Mouse (Mus musculus): Measurements from ENCODE around the gene Cttnbp2. TPM values are rescaled to one million over a fixed set of nuclear protein-coding genes. Genes with fewer than 3 reads are reported as not detected.

The Cttnbp2 gene
- total RNA-seq (2021), result 100 to 1,000 TPM; 164 to 179 TPM
- long read RNA-seq, experiment 1, full-length matches to known transcripts, result 61 of 114 reads
- long read RNA-seq, experiment 1, partial matches to known transcripts, result 21 of 114 reads
- long read RNA-seq, experiment 1, other reads (novel, unspliced or antisense), result 32 of 114 reads
- long read RNA-seq, experiment 2, full-length matches to known transcripts, result 62 of 99 reads
- long read RNA-seq, experiment 2, partial matches to known transcripts, result 11 of 99 reads
- long read RNA-seq, experiment 2, other reads (novel, unspliced or antisense), result 26 of 99 reads

DNA sequence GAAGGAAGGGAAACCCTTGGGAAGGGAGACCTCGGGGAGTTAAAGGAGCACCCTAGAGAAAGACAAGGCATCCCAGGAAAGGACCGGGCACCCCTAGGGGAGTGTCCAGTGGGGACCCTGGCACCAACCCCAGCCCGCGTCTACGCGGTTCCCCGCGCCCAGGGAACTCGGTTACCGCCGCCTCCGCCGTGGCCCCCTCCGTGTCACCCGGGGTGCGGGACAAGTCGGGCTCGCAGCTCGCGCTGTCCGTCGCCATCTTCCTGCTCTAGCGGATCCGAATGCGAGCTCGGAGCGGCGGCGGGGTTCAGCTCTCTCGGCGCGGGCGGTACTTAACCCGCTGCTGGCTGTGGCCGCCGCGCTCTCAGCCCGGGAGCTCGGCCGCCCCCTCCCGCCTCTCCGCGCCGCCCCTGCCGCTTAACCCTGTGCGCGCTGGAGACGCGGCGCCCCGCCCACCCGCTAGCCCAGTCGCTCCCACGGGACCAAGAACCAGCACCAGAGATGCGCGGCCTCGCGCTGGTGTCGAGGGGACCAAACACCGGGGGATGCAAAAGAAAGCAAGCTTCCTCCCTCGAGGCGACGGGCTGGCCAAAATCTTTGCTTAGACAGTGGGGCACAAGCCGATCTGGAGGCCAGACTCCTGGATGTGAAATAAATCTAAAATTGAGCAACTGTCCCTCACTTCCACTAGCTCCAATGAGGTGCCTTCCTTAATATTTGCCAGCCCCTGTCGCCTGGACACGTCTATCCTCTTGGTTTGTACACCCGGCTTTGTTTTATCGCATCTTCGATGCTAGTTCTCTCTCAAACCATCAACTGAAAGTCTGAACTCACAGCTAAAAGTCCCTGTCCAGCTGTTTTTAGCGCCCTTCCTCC, at the start of gene Cttnbp2:
TSS of gene Cttnbp2 (minus strand) at position 364 of the 873 bp plus-strand sequence.
- peak within 1 kb of the TSS; percentile 98 for H3K27ac ChIP-seq
- H3K4me3 ChIP-seq, result peak within 1 kb of the TSS; percentile 99
- peak; percentile 82 for DNase-seq (ENCODE audit: extremely low spot score in 1 of 2, low spot score in 2 of 2)
- no peak for TF ChIP-seq CTCF (IDR thresholded peaks at IDR 0.05)
- intact Hi-C loops (cut with DNase I), result loop anchor here (5.0 kb wide), 4 partner anchors 67 to 233 kb away; no protein-coding TSS in a partner anchor

DNA sequence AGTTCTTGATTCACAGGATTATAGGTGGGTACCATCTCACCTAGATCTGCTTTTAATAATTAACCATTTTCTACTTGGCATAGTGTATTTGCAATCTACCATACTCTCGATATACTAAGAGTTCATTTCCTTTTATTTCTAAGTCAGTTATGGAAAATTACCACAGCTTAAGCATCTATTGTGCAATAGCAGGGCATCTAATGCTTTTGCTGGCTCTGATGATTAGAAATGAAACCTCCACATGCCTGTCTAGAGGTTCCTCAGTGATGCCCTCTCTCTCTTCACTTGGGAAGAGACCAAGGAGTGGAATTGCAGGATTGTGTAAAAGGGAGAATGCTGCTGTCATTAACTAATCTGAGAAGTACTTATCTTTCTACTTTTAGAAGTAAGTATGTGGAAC, 44.4 kb upstream of the Cttnbp2 start:
- intact Hi-C loops (cut with DNase I), result no loop called here
- Histone ChIP-seq H3K27ac (no peak overlapping the region), H3K4me3 (no peak overlapping the region)
- no peak for TF ChIP-seq CTCF (IDR thresholded peaks at IDR 0.05)
- DNase-seq (ENCODE audit: extremely low spot score in 1 of 2, low spot score in 2 of 2), result no peak

DNA sequence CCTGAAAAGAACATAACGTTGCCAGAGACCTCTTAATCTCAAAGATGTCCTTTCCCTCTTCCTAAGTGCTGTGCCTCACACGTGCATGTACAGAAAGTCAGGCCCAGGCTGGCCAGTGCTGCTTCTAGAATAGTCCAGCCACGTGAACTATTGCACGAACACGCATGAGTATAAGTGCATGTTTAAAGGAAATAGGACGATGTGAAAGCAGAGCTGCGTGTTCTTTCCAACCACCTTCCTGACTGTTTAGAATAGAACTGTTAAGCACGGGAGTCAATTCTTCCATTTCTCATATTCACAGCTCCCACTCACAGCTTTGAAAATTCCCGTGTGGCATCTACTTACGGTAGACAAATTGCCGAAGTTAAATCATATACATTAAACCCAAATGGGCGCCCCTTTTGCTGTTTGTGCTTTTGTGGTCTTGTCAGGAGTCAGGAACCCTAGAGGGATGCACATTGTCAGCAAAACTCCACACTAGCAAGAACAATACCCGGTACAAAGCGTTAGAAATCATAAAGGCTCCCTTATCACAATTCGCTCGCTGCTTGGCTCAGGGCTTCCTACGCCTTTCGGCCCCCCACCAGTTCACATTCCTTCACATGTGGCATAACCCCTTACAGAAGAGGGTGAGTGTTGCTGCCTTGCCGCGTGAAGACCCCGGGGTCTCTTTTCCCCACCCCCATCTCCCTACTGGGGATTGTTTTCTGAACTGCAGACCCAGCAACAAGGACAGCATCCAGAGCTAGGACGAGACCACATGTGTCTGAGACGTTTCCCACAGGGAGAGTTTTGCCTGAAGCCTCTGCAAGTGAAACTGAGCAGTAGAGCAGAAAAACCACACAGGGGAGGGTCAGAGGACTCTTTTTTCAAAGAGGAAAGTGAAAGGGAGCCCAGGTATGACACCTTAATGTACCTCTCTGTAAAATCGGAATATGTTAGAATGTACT, 33.1 kb upstream of the Cttnbp2 start:
- Histone ChIP-seq H3K4me3 (no peak overlapping the region), H3K27ac (peak overlapping the region; percentile 5; the same call in 1 of the 2 replicates)
- peak in 1 of 2 experiments; percentile 9 for DNase-seq (ENCODE audit: extremely low spot score in 1 of 2, low spot score in 2 of 2)
- TF ChIP-seq CTCF (IDR thresholded peaks at IDR 0.05), result no peak
- intact Hi-C loops (cut with DNase I), result no loop called here

DNA sequence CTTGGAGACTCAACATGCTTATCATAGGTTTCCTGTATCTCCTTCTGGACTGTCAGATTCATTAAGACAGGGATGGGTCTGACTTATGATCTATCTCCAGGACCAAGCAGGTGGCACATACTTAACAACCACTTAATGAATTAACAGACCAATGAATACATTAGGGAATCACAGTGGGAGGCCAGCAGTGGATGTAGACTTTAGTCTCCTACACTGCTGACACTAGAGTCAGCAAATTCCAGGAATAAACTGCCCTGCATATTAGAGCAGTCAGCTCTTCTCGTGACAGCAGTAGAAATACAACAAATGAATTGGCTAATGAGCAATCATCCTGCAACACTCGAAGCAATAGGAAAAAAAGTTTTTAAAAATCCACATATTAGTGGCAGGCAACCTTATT, 29.2 kb upstream of the Cttnbp2 start:
- intact Hi-C loops (cut with DNase I), result no loop called here

DNA sequence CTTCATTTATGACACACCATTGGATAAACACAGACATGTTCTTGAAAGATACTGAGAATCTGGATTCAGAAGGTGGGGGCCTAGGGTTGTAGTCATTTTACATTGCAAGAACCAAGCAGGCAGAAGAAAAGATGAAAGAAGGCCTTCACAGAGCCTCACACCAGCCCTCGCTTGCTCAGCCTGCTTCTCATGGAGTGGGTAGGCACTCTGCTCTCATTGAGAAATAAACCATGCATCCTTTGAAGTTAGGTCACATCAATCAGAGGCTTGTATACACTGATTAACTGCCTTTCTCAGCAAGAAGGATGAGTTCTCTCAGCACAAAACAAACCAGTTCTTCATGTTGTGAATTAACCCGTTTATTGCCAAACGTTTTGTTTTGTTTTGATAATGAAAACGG, 25.8 kb upstream of the Cttnbp2 start:
- no peak for TF ChIP-seq CTCF (IDR thresholded peaks at IDR 0.05)
- Histone ChIP-seq H3K27ac (no peak overlapping the region), H3K4me3 (no peak overlapping the region)
- intact Hi-C loops (cut with DNase I), result no loop called here
- DNase-seq (ENCODE audit: extremely low spot score in 1 of 2, low spot score in 2 of 2), result no peak

More for the DNA sequence above, 29.2 kb upstream of the Cttnbp2 start:
- no peak for DNase-seq (ENCODE audit: extremely low spot score in 1 of 2, low spot score in 2 of 2)
- no peak overlapping the region for H3K27ac ChIP-seq
- TF ChIP-seq CTCF (IDR thresholded peaks at IDR 0.05), result no peak
- no peak overlapping the region for H3K4me3 ChIP-seq

DNA sequence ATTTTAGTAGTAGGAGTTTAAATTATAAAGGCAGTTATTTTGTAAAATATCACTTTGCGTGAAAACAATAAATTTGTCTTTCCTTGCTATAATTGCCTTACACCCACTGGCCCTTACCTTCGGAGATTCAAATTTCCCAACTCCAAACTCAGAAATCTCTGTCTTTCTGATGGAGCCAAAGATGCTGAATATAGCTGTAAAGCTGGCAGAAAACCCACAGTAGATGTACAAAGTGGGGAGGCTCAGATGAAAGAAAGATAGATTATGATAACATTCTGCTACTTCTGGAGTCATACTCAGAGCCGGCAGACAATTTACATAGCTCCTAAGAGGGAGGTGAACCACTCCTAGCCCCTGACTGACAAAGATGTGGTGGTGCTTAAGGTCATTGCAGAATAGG, 15.8 kb upstream of the Cttnbp2 start:
- intact Hi-C loops (cut with DNase I), result no loop called here
- Histone ChIP-seq H3K27ac (peak overlapping the region; percentile 40; the same call in 1 of the 2 replicates), H3K4me3 (no peak overlapping the region)
- TF ChIP-seq CTCF (IDR thresholded peaks at IDR 0.05), result no peak
- no peak for DNase-seq (ENCODE audit: extremely low spot score in 1 of 2, low spot score in 2 of 2)

DNA sequence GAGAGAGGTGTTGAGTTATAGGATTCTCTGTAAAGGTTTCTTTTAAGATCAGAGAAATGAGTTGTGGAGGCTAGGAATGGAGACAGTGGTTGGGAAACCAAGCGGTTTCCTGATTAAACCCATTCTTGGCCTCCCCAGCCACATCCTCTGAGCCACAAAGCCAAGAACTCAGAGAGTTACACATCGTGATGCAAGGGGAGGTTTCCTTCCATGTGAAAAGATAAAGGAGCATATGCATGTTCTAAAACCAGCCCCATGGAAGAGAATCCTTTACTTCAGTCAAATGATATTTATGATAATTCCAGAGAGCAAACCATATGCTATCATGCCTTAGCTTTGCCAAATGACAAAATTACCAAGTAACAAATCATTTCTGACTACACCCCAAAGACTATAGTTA, 3.0 kb upstream of the Cttnbp2 start:
- DNase-seq (ENCODE audit: extremely low spot score in 1 of 2, low spot score in 2 of 2), result no peak
- TF ChIP-seq CTCF (IDR thresholded peaks at IDR 0.05), result no peak
- H3K4me3 ChIP-seq, result no peak overlapping the region
- H3K27ac ChIP-seq, result 0 out of 2 replicates have a peak overlapping the region, but pooled peaks have one; percentile 7
- intact Hi-C loops (cut with DNase I), result loop anchor here (2.0 to 5.0 kb wide), 2 partner anchors 230 to 301 kb away; no protein-coding TSS in a partner anchor

DNA sequence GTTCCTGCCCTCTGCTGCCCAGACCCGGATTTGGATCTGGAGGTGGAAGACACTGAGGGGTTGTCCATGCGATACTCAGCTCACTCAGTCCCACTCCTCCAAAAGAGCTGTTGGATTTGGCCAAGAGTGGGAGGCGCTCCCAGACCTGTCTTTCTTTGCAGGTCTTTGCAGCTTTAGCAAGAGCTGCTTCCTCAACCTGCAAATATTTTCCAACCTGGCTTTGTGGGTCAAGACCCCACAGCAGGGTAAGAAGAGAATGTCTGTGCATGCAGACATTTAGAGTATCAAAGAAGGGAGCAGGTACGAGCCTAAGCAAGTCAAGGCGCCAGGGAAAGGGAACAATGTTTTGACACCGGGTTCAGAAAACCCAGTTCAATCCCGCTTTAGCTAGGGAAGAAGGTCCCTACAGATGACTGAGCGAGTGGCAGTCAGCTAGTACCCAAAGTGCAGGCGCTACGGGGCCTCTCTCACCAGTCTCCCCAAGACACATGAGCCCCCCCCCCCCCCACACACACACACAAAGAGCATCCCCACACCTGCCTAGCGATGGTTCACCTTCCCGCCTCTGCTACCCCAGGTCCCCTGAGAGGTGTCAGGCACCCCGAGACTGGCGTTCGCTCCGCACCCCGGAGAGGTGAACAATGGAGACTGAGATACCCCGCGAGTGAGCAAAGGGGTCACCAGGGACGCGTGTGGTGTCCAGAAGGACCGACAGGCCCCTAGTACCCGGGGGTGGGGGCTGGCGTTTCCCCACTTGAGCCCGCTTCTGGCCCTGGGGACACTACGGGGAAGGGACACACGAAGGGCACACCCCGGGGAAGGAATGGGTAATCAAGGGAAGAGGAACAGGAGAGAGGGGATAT, 801 bp downstream of the Cttnbp2 start:
- intact Hi-C loops (cut with DNase I), result loop anchor here (2.0 to 5.0 kb wide), 4 partner anchors 67 to 118 kb away; no protein-coding TSS in a partner anchor
- Histone ChIP-seq H3K4me3 (peak overlapping the region; percentile 99), H3K27ac (peak overlapping the region; percentile 98)
- peak; percentile 36 to 37 for DNase-seq (ENCODE audit: extremely low spot score in 1 of 2, low spot score in 2 of 2)
- no peak for TF ChIP-seq CTCF (IDR thresholded peaks at IDR 0.05)

DNA sequence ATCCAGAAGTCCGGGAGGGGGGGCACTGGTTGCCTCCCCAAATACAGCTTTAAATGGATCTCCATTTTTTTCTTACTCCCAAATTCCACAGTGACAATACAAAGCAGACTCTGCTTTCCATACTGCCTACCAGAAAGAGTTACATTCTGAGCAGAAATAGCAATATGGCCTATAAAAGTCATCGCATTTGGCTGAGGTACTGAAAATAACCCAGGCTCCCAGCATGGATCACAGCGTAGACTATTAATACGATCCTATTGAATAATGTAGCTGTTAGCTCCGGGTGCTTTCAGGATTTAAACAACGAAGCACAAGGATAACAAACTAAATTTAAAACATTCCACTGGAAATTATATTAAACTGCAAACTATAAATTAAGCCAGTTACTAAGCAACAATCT, 2.8 kb downstream of the Cttnbp2 start:
- intact Hi-C loops (cut with DNase I), result loop anchor here (2.0 to 5.0 kb wide), 4 partner anchors 65 to 120 kb away; no protein-coding TSS in a partner anchor
- no peak for DNase-seq (ENCODE audit: extremely low spot score in 1 of 2, low spot score in 2 of 2)
- H3K4me3 ChIP-seq, result peak overlapping the region; percentile 99
- peak overlapping the region; percentile 41 for H3K27ac ChIP-seq
- no peak for TF ChIP-seq CTCF (IDR thresholded peaks at IDR 0.05)

DNA sequence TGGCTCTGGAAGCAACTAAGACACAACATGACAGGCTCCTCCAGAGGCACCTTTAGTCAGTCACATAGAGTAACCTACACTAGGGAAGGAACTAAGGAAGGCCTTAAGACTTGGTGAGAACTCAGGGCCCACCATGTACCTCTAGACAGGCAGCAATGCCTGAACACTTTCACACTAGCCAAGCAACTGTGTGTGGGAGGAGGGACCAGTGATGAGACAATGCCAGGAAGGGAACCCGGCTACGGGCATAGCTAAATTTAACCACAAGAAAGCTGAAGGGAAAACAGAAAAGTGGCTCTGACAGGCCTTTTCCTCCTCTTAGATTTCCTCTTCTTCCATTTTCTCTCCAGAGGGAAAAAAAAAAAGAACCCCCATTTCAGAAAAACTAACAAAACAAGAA, 6.6 kb downstream of the Cttnbp2 start:
- TF ChIP-seq CTCF (IDR thresholded peaks at IDR 0.05), result no peak
- intact Hi-C loops (cut with DNase I), result no loop called here
- peak overlapping the region; percentile 58 for H3K27ac ChIP-seq
- no peak for DNase-seq (ENCODE audit: extremely low spot score in 1 of 2, low spot score in 2 of 2)
- no peak overlapping the region for H3K4me3 ChIP-seq

Measured in left cerebral cortex, adult 2 months (tissue).